Mouse (Mus musculus) left cerebral cortex, adult 2 months (tissue): Measurements from ENCODE around the gene Klhl40. TPM values are rescaled to one million over a fixed set of nuclear protein-coding genes. Genes with fewer than 3 reads are reported as not detected.

Experiments
- DNase-seq, 2 experiments: peaks; one replicate each; pipeline ENCODE4 v3.0.0; 2021 to 2022; ENCODE audit warnings: low spot score in 2 of 2, mixed read lengths in 1 of 2; ENCODE audit errors: extremely low spot score in 1 of 2
- H3K27ac ChIP-seq: fragments of 200-600 bp; 2 replicates; pipeline ENCODE4 v1.8.1; 2022
- H3K4me3 ChIP-seq: fragments of 200-600 bp; 2 replicates; pipeline ENCODE4 v1.8.1; 2022
- CTCF ChIP-seq: fragments of 200-600 bp; IDR thresholded peaks from 2 replicates; pipeline ENCODE4 v1.8.1; 2022; ENCODE audit warnings: antibody characterized with exemption, mild to moderate bottlenecking, moderate library complexity
- intact Hi-C: fragments of 180-260 bp; cut with DNase I; formaldehyde crosslinking; loops from one replicate; pipeline ENCODE4 v1.15.1; 2025
- total RNA-seq, 2 experiments: library from RNA; stranded (reverse); gene quantifications; 2 replicates each; pipeline ENCODE4 v1.2.3; 2021

The Klhl40 gene
- total RNA-seq, 2 experiments from 2014 or later: 7.3 to 10.5 TPM

GRCm38 (mm10) chr9:121784801-121785200, 7.4 kb downstream of the Klhl40 start:
- intact Hi-C loops: no loop called here
- no peak overlapping the region for H3K4me3 ChIP-seq
- no peak overlapping the region for H3K27ac ChIP-seq
- no peak for DNase-seq
- no peak for TF ChIP-seq CTCF

GRCm38 (mm10) chr9:121785261-121785660, 7.9 kb downstream of the Klhl40 start:
- DNase-seq: no peak
- Histone ChIP-seq H3K4me3 (no peak overlapping the region), H3K27ac (no peak overlapping the region)
- TF ChIP-seq CTCF: no peak
- intact Hi-C loops: no loop called here

GRCm38 (mm10) chr9:121786359-121786758, 9.0 kb downstream of the Klhl40 start:
- no peak for DNase-seq
- no peak for TF ChIP-seq CTCF
- H3K4me3 ChIP-seq: no peak overlapping the region
- no peak overlapping the region for H3K27ac ChIP-seq
- intact Hi-C loops: no loop called here

- peak overlapping the region; percentile 42 for H3K4me3 ChIP-seq
- intact Hi-C loops: loop anchor here (5.0 kb wide), 1 partner anchor 36 kb away; no protein-coding TSS in a partner anchor
- H3K27ac ChIP-seq: peak overlapping the region; percentile 83
- DNase-seq: peak; percentile 46 to 52
- no peak for TF ChIP-seq CTCF
Observed at GRCm38 (mm10) chr9:121791206-121791605, 13.8 kb downstream of the Klhl40 start.

- no peak for TF ChIP-seq CTCF
- no peak for DNase-seq
- Histone ChIP-seq H3K27ac (peak within 1 kb of the TSS; percentile 83), H3K4me3 (peak within 1 kb of the TSS; percentile 42)
- intact Hi-C loops: loop anchor here (5.0 kb wide), 1 partner anchor 35 kb away; no protein-coding TSS in a partner anchor
Observed at GRCm38 (mm10) chr9:121791757-121792521, 14.5 kb downstream of the Klhl40 start, which contains the start of gene Hhatl. Hhatl (minus strand) TSS chr9:121792507.

GRCm38 (mm10) chr9:121794972-121795539, 17.6 kb downstream of the Klhl40 start:
- intact Hi-C loops: loop anchor here (5.0 kb wide), 1 partner anchor 32 kb away; no protein-coding TSS in a partner anchor
- DNase-seq: no peak
- TF ChIP-seq CTCF: no peak
- Histone ChIP-seq H3K27ac (no peak overlapping the region), H3K4me3 (no peak overlapping the region)

GRCm38 (mm10) chr9:121797722-121798121, 20.3 kb downstream of the Klhl40 start:
- intact Hi-C loops: no loop called here
- DNase-seq: no peak
- no peak overlapping the region for H3K4me3 ChIP-seq
- H3K27ac ChIP-seq: no peak overlapping the region
- TF ChIP-seq CTCF: no peak

GRCm38 (mm10) chr9:121798887-121799520, 21.6 kb downstream of the Klhl40 start:
- no peak for TF ChIP-seq CTCF
- Histone ChIP-seq H3K4me3 (no peak overlapping the region), H3K27ac (no peak overlapping the region)
- DNase-seq: no peak
- intact Hi-C loops: no loop called here

GRCm38 (mm10) chr9:121802747-121803146, 25.3 kb downstream of the Klhl40 start:
- Histone ChIP-seq H3K27ac (no peak overlapping the region), H3K4me3 (no peak overlapping the region)
- intact Hi-C loops: no loop called here
- DNase-seq: no peak
- no peak for TF ChIP-seq CTCF

- no peak overlapping the region for H3K4me3 ChIP-seq
- H3K27ac ChIP-seq: peak overlapping the region; percentile 64
- intact Hi-C loops: no loop called here
- TF ChIP-seq CTCF: no peak
- no peak for DNase-seq
Observed at GRCm38 (mm10) chr9:121807546-121807945, 30.1 kb downstream of the Klhl40 start.

- H3K27ac ChIP-seq: peak overlapping the region; percentile 64
- no peak overlapping the region for H3K4me3 ChIP-seq
- DNase-seq: no peak
- intact Hi-C loops: no loop called here
- TF ChIP-seq CTCF: no peak
Observed at GRCm38 (mm10) chr9:121807947-121808346, 30.5 kb downstream of the Klhl40 start.

- H3K27ac ChIP-seq: peak overlapping the region; percentile 83
- no peak for DNase-seq
- intact Hi-C loops: no loop called here
Observed at GRCm38 (mm10) chr9:121808511-121808910, 31.1 kb downstream of the Klhl40 start.

More at GRCm38 (mm10) chr9:121808511-121808910, 31.1 kb downstream of the Klhl40 start:
- no peak overlapping the region for H3K4me3 ChIP-seq
- TF ChIP-seq CTCF: no peak
